Mouse (Mus musculus) lung, adult 2 months (tissue): ENCODE data around the gene Gtsf2.

Experiments used
- CTCF ChIP-seq: fragments of 200-500 bp; IDR thresholded peaks from 2 replicates; pipeline ENCODE4 v1.5.1; 2011; ENCODE audit warnings: mild to moderate bottlenecking, low read length, control low read depth; ENCODE audit not compliant: insufficient read depth
- POLR2A ChIP-seq: fragments of 200-500 bp; IDR thresholded peaks from 2 replicates; pipeline ENCODE4 v1.6.1; 2011; ENCODE audit warnings: low read depth, mild to moderate bottlenecking, control low read depth, low read length, borderline replicate concordance; ENCODE audit errors: extremely low read depth

DNA sequence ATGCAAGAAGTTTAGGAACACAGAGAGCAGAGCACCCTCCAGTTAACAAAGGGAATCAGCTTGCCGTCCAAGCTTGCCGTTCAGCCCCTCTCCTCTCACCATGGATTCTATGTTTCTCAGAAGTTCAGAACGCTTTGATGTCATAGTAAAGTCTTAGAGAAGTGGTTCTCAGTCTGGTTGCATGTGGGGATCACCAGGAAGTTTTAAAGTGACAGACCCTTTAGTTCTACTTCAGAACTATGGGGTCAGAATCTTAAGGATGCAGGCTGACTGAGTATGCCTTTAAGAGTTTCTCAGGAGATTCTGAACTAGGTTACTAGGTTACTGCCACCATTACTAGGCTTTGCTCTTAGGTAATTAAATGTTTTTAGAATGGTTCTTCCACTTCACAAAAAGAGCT lies at the start of gene Gtsf2:
- TF ChIP-seq POLR2A (no peak), CTCF (no peak)
